Mouse (Mus musculus) thymus, adult 2 months (tissue): ENCODE data around the gene Capn11.

Source experiments
- CTCF ChIP-seq: fragments of 200-500 bp; IDR thresholded peaks from 2 replicates; pipeline ENCODE4 v1.5.1; 2012; ENCODE audit warnings: mild to moderate bottlenecking, control low read depth, low read length, moderate library complexity, borderline replicate concordance; ENCODE audit not compliant: control insufficient read depth, poor library complexity, insufficient read depth; ENCODE audit errors: extremely low read depth
- POLR2A ChIP-seq: fragments of 200-500 bp; IDR thresholded peaks from 2 replicates; pipeline ENCODE4 v1.6.1; 2012; ENCODE audit warnings: mild to moderate bottlenecking, low read length, control low read depth, moderate library complexity; ENCODE audit not compliant: control insufficient read depth, poor library complexity, insufficient read depth; ENCODE audit errors: extremely low read depth

- TF ChIP-seq CTCF (no peak), POLR2A (no peak)
Measured at GRCm38 (mm10) chr17:45591701-45592605, 67.2 kb downstream of the Capn11 start.
